Mouse (Mus musculus) ES-E14 (cell line): ENCODE results near the gene Zc3h4.

ENCODE experiments used
- CHD2 ChIP-seq: IDR thresholded peaks from 2 replicates; pipeline ENCODE4 v1.6.1; 2014; ENCODE audit warnings: mild to moderate bottlenecking, low read depth, low read length, inconsistent platforms
- HCFC1 ChIP-seq: IDR thresholded peaks from 2 replicates; pipeline ENCODE4 v1.6.1; 2012; ENCODE audit warnings: low read length, inconsistent platforms, borderline replicate concordance; ENCODE audit not compliant: insufficient read depth
- MAFK ChIP-seq: IDR thresholded peaks from 2 replicates; pipeline ENCODE4 v1.6.1; 2014; ENCODE audit warnings: mild to moderate bottlenecking, low read depth, low read length, inconsistent platforms; ENCODE audit not compliant: insufficient read depth
- ZC3H11A ChIP-seq: IDR thresholded peaks from 2 replicates; pipeline ENCODE4 v1.6.1; 2012; ENCODE audit warnings: low read depth, mild to moderate bottlenecking, inconsistent platforms, low read length, borderline replicate concordance
- ZNF384 ChIP-seq: IDR thresholded peaks from 2 replicates; pipeline ENCODE4 v1.6.1; 2012; ENCODE audit warnings: low read depth, low read length, inconsistent platforms

GRCm38 (mm10) chr7:16441241-16441640 is 40.5 kb downstream of the Zc3h4 start:
- no peak for TF ChIP-seq MAFK
- no peak for TF ChIP-seq CHD2
- TF ChIP-seq ZC3H11A = no peak
- no peak for TF ChIP-seq HCFC1
- no peak for TF ChIP-seq ZNF384
